Mouse (Mus musculus): ENCODE results near the gene Cyp20a1.

Gene Cyp20a1

GRCm38 (mm10) chr1:60342808-60343629, at the start of gene Cyp20a1:
Gene Cyp20a1 (plus strand): TSS chr1:60343323.
- DNase-seq: peak; percentile 77 to 84

- no peak for DNase-seq
These were observed 49.2 kb upstream of the Cyp20a1 start for GRCm38 (mm10) chr1:60293921-60294320.

DNA sequence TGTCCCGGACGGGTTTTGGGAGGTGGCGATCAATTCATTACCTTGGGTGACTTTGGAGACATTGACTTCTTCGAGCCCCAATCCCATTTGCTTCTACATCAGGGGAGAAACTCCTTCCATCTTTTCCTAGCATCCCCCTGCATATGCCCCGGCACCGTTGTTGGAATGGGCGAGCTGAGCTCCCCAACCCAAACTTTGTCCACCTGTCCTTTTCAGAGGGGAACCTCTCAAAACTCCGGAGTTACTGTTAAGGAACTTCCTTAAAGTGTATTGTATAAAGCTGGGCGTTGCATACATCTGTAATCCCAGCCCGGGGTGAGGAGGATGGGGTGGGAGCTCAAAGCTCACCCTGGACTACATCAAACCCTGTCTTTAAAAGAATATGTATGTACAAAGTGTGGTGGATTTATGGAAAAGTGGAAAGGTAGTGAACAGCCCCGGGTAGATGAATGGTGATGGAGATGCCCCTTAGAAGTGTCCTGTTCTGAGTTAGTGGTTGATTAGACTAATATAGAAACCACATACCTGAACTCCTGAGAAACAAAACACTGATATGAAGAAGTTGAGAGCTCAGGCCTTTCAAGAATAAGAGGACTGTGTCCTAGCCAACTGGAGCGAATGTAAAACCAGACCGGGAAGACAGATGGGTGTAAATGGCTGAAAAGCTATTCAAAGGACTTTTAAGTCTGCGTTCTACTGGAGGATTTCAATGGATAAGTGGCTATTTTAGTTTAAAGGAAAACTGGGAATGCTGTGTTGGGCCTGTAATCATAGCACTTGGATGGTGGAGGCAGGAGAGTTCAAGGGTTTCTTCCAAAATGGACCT, 720 bp downstream of the Cyp20a1 start:
- DNase-seq: no peak

DNA sequence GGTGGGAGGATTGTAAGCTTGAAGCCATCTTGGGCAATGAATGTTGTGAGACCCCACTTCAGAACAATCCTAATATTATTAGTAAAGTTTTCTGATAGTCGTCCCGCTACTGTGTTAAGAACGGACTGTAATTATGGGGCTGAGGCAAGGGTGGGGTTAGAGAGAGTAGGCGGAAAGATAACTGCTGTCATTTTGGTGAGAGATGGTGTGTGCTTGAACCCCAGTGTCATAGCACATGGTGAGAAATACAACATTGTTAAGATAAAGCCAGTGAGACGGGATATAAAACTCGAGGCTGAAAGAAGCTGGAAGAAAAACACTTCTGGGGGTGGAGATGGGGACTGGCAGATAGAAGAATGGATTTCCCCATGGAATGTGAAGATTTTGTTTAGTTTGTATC, 1.5 kb downstream of the Cyp20a1 start:
- no peak for DNase-seq

GRCm38 (mm10) chr1:60345712-60346111, 2.6 kb downstream of the Cyp20a1 start:
- DNase-seq: no peak

GRCm38 (mm10) chr1:60352786-60353185, 9.7 kb downstream of the Cyp20a1 start:
- no peak for DNase-seq

DNA sequence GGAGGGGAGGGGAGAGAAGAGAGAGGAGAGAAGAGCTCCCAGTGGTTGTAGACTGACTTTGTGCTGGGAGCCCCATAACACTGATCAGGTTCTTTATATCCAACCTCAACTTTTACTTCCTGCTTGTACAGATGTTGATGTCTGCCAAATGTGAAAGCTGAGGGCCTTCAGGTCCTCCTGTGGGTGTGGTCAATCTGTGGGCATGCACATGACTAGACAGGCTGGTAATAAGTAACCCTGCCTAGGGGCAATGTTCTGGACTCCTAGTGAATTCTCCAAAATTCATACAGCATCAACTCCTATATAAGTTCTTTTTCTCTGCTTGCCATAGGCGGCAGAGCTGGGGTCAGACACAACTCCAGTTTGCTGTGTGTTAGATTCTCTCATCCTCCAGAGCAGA, 18.5 kb downstream of the Cyp20a1 start:
- no peak for DNase-seq

DNA sequence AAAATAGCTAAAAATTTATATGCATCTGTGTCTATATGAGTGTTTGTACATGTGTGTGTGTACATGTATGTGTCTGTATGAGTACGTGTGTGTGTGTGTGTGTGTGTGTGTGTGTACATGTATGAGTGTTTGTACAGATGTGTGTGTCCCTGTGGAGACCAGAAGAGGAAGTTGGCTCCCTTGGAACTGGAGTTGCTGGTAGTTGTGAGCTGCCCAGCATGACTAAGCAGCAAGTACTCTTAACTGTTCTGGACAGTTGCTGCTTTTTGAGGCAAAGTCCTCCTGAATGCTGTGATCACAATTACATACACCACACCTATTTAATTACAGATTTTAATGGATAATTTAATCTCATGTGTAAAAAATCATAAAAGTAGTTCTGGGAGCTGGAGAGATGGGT, 33.4 kb downstream of the Cyp20a1 start:
- no peak for DNase-seq

DNA sequence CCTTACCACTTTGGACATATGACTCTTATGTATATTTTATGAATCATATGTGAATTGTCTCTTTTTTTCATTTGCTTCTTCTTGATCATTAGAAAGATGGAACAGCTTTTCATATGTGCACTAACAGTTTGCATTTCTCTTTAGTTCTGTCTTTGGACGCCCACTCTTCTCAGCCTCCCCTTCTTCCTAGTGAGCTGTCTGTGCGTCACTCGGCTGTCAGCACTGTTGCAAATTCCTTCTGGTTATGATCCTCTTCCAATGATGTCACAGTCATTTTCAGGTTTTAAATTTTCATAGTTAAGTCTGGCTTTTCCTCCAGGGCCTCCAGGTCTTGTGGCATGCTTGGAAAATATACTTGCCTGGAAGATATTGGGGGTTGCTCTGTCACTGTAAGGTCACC, 38.8 kb downstream of the Cyp20a1 start:
- no peak for DNase-seq

GRCm38 (mm10) chr1:60404848-60405247, 61.7 kb downstream of the Cyp20a1 start:
- no peak for DNase-seq

GRCm38 (mm10) chr1:60408501-60409167, 65.5 kb downstream of the Cyp20a1 start:
- no peak for DNase-seq

DNA sequence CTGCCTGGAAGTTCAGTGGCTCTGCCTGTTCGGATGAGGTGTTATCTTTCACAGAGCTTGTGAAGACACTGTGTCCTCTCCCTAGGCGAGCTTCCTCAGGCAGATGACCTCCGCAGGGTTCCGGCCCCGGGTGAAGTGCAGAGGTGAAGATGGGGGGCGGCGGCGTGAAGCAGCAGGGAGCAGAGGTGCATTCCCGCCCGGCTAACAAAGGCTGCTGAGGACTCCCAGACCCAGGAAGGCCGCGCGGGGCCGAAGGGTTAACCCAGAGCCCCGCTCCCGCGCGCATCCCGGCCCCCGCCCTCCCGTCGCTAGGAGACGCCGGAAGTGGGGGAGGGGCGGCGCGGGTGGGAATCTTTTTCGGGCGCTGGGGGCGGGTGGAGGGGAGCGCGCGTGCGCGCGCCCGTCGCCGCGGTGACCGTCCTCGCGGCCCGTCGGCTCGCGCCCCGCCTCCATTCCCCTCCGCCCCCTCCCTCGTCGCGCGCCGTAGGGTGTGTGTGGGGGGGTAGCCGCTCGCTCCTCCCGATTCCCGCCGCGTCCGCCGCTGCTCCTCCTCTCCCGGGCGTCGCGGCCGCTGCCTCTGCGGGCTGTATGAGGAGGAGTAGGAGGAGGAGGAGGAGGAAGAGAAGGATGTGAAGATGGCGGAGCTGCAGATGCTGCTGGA, 66.2 kb downstream of the Cyp20a1 start, which contains the start of gene Abi2:
Abi2 (plus strand) TSS at position 452 of the 661 bp plus-strand sequence.
- peak; percentile 70 to 76 for DNase-seq

DNA sequence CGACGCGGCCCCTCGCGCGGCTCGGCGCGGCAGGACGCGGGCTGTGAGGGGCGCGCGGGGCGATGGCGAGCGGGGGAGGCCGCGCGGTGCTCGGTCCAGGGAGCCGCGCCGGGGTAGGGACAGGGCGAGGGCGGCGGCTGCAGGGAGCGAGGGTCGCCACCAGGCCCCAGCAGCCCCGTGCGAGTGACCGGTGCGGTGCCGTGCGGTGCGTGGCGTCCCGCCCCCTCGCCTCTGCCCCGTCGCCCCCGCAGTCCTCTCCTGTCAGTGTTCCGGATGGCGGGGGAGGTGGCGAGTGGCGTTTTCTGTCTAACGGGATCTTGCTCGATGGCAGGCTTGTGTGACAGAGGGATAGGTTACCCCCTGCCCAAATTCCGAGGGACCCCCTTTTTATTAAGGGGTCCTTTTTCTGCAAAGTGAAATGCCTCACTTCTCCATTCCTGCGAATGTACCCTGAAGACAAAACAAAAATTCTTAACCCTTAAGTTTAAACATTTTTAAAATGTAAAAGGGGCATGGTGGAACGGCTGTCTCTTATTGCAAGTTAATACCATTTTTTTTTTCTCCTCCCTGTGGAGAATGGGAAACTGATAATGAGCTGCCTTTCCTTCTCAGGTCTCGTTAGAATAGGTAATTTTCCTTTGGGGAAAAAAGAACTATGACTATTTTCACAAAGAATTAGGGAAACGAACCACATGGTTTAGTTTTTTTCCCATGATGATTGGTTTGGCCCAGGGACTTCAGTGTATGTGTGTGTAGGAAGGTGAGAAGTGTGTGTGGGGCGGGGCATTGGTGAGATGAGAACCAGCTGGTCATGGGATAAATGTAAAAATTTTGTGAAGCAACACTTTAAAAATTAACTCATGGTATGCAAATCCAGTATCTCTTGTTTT, 67.0 kb downstream of the Cyp20a1 start:
- peak; percentile 21 to 36 for DNase-seq

GRCm38 (mm10) chr1:60416724-60417123, 73.6 kb downstream of the Cyp20a1 start:
- no peak for DNase-seq

DNA sequence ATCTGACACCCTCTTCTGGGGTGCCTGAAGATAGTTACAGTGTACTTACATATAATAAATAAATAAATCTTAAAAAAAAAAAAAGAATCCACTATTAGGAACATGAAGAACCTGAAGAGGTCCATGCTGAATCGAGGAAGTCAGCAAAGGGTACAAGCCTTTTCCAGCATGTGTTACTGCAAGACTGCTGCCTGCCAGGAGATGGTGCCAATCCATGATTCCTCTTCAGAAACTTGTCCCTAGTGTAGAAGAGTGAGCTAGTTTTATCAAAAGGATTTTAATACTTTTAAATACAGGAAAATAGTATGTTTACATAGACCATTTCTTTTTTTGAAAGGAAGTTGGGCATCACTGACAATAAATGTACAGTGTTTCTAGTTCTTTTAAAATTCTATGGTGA, 80.8 kb downstream of the Cyp20a1 start:
- no peak for DNase-seq

- no peak for DNase-seq
These were observed 85.2 kb downstream of the Cyp20a1 start for GRCm38 (mm10) chr1:60428341-60428740.

DNA sequence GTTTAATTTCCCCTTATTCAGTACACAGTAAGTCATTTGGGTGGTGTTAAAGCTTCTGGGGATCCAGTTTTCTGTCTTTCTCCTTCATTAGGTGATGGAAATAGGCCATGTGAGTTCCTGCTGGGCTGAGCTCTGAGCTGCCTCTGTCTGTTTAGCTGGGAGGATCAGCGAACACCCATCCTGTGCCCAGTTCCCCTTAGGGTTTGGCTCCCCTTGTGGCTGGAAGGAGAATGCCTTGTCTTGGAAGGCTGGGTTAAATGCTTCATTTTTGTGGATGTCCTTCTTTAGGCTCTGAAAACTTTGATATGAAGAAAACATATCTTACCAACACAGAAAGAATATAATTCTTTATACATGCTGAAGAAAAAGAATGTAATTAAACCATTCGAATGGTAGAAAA, 85.8 kb downstream of the Cyp20a1 start:
- peak in 1 of 2 experiments; percentile 27 for DNase-seq

GRCm38 (mm10) chr1:60431531-60431930, 88.4 kb downstream of the Cyp20a1 start:
- DNase-seq: no peak

DNA sequence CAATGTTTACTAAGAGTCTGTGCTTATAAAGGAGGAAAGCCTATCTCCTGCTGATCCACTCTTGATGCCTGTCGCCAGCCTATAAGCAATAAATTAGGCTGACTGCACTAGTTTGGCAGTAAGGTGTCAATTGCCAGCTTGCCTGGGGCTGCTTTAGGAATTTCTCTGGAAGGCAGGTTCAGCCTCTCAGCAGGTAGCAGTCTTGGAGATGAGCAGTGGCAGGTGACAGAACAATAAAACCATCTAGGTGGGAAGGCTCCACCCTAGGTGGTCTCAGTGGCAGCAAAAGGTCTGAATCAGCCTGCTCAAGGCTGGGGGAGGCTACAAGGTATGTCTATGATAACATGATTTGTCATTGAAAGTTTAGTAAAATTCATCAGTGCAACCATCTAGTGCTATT, 89.4 kb downstream of the Cyp20a1 start:
- DNase-seq: no peak

Data from spleen, adult 18-20 months (tissue).